Comparison of ENCODE assay signal across 9 mouse cellular contexts in the genomic region with DNA sequence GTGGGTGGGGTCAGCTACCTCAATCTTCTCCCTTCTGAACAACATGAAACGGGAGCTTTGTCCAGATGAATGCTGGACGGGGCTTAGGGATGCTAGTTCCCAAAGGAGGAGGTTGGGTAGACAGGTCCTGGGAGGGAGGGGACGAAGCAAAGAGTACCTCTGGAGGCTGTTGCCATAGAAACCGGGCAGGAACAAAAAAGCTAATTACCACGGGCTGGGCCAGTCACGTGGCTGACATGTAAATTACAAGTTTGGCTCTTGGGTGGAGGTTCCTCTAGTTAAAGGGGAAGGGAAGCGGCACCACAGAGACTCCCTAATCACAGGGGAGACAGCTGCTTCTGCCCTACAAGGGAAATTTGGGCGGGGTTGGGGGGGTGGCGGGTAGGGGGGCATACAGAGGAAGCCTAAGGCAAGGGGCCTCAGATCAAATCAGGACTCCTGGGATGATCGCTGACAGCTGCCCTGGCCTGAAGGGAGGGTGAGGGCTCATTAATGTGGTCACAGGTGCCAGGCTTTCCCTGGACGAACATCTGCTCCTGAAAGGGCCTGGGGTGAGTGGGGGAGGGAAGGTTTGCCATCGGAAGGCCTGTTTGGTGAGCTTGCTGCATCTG. TPM values are rescaled to one million over a fixed set of nuclear protein-coding genes. Genes with fewer than 3 reads are reported as not detected.
DNase-seq lines count a peak whose midpoint lies in the region; ATAC-seq and TF ChIP-seq lines count a peak whose summit lies in the region.
"Had no signal": no experiment of that assay in that cellular context is flagged by ENCODE, and none has a peak within 500 bp of the region (broad histone marks: within the 10 kb centered on the region; RNA-seq: fewer than 3 reads in every experiment).

No protein-coding gene starts in this region.

- H3K4me3 ChIP-seq in forebrain, embryonic 15.5 days, result peak overlapping the region; percentile 95
- no peak overlapping the region for H3K4me3 ChIP-seq in lung, adult 2 months (replicated peaks; ENCODE audit: extremely low read depth, low read depth, low read length)

- no peaks in the 10 kb centered on the region for H3K27me3 ChIP-seq in forebrain, embryonic 15.5 days

- H3K4me1 ChIP-seq in forebrain, embryonic 15.5 days, result peaks cover 41% of the 10 kb centered on the region
- H3K4me1 ChIP-seq in lung, adult 2 months (ENCODE audit: control insufficient read depth, insufficient read depth, low read length), result no peaks in the 10 kb centered on the region

- peak; percentile 13; the same call in 1 of the 2 replicates for ATAC-seq in forebrain, embryonic 15.5 days (replicated peaks)

- TF ChIP-seq CTCF in lung, adult 2 months (IDR thresholded peaks at IDR 0.05; ENCODE audit: insufficient read depth, low read length), result no peak

- H3K27ac ChIP-seq in forebrain, embryonic 15.5 days (replicated peaks), result peak overlapping the region; percentile 95

- no peak for TF ChIP-seq POLR2A in lung, adult 2 months (IDR thresholded peaks at IDR 0.05; ENCODE audit: borderline replicate concordance, extremely low read depth, low read depth, low read length)

- WGBS in forebrain, embryonic 15.5 days, result under 1% methylated on average over 12 of the region's 12 CpGs
- 5% methylated on average over 12 of the region's 12 CpGs for WGBS in lung, adult 2 months

- H3K36me3 ChIP-seq in forebrain, embryonic 15.5 days, result peaks cover 3% of the 10 kb centered on the region; the same call in 1 of the 2 replicates

- peak; percentile 20 to 27 for DNase-seq in adrenal gland, adult (ENCODE audit: inconsistent age in 2 of 2, low spot score in 1 of 2)
- DNase-seq in adrenal gland, adult 2 months, result no peak
- DNase-seq in brain, embryonic 18.5 days (ENCODE audit: low read depth, low spot score), result peak; percentile 80
- DNase-seq in layer of hippocampus, postnatal 36 days, result peak; percentile 72 to 73
- DNase-seq in neural tube, embryonic 10.5 days (ENCODE audit: extremely low spot score, low spot score), result peak; percentile 56
- no peak for DNase-seq in kidney, adult 8-10 months
- no peak for DNase-seq in lung, adult 2 months

- H3K9me3 ChIP-seq in forebrain, embryonic 15.5 days, result no peaks in the 10 kb centered on the region

- peak overlapping the region; percentile 88 for H3K4me2 ChIP-seq in forebrain, embryonic 15.5 days (replicated peaks)

- peak overlapping the region; percentile 99 for H3K9ac ChIP-seq in forebrain, embryonic 15.5 days (replicated peaks)

RNA-seq across cellular contexts. Expression of gene Tubb3, which starts 1.4 kb away (rescaled TPM):
- 1 to 10 TPM; 2.4 to 8.3 TPM for total RNA-seq in adrenal gland, adult 2 months (2021)
- polyA plus RNA-seq in adrenal gland, adult 2 months (2012; rRNA removed), result 3.8 and 21.1 TPM in 2 replicates
- polyA plus RNA-seq in forebrain, embryonic 15.5 days (2015; fragmentation: Nextera tagmentation; extraction: Ambion mirVana), result 1,822 and 1,823 TPM in 2 replicates
- total RNA-seq in layer of hippocampus, postnatal 36 days (2021), result 100 to 1,000 TPM; 290 to 324 TPM
- 1.2 and 1.4 TPM in 2 replicates for polyA plus RNA-seq in lung, adult 2 months (2012; rRNA removed)

RNA-seq across cellular contexts. Expression of gene Mc1r, which starts 5.8 kb away (rescaled TPM):
- not detected for total RNA-seq in adrenal gland, adult 2 months (2021)
- polyA plus RNA-seq in adrenal gland, adult 2 months (2012; rRNA removed), result not detected in 2 replicates
- 0.15 and 0.23 TPM in 2 replicates for polyA plus RNA-seq in forebrain, embryonic 15.5 days (2015; fragmentation: Nextera tagmentation; extraction: Ambion mirVana)
- total RNA-seq in layer of hippocampus, postnatal 36 days (2021), result not detected
- not detected in 2 replicates for polyA plus RNA-seq in lung, adult 2 months (2012; rRNA removed)
- total RNA-seq: hematopoietic stem cell, adult 5-6 weeks had no signal

RNA-seq across cellular contexts. Expression of gene Def8, which starts 10.7 kb away (rescaled TPM):
- total RNA-seq in adrenal gland, adult 2 months (2021), result 10 to 100 TPM; 26.0 to 31.7 TPM
- 24.0 and 24.6 TPM in 2 replicates for polyA plus RNA-seq in adrenal gland, adult 2 months (2012; rRNA removed)
- polyA plus RNA-seq in forebrain, embryonic 15.5 days (2015; fragmentation: Nextera tagmentation; extraction: Ambion mirVana), result 43.3 and 46.3 TPM in 2 replicates
- 10 to 100 TPM; 53.4 to 57.4 TPM for total RNA-seq in layer of hippocampus, postnatal 36 days (2021)
- 23.0 and 30.9 TPM in 2 replicates for polyA plus RNA-seq in lung, adult 2 months (2012; rRNA removed)

RNA-seq across cellular contexts. Expression of gene Tcf25, which starts 39.1 kb away (rescaled TPM):
- 100 to 1,000 TPM; 230 to 235 TPM for total RNA-seq in adrenal gland, adult 2 months (2021)
- 151 and 158 TPM in 2 replicates for polyA plus RNA-seq in adrenal gland, adult 2 months (2012; rRNA removed)
- polyA plus RNA-seq in forebrain, embryonic 15.5 days (2015; fragmentation: Nextera tagmentation; extraction: Ambion mirVana), result 252 and 259 TPM in 2 replicates
- 100 to 1,000 TPM; 510 to 526 TPM for total RNA-seq in layer of hippocampus, postnatal 36 days (2021)
- polyA plus RNA-seq in lung, adult 2 months (2012; rRNA removed), result 150 and 188 TPM in 2 replicates

Comparison
In these comparisons a context has a peak if more than half of its experiments do, and no peak if none do; other contexts are left out.
1. DNase-seq: peak in adrenal gland, adult (2 of 2), brain, embryonic 18.5 days (single experiment), layer of hippocampus, postnatal 36 days (2 of 2) and neural tube, embryonic 10.5 days (single experiment); none in adrenal gland, adult 2 months (single experiment), kidney, adult 8-10 months (0 of 2) and lung, adult 2 months (single experiment).
2. RNA of gene Tubb3, which starts 1.4 kb away (polyA plus RNA-seq): 1,822 to 1,823 TPM in forebrain, embryonic 15.5 days; 3.8 to 21.1 TPM in adrenal gland, adult 2 months and 1.2 to 1.4 TPM in lung, adult 2 months; every median in the first group is over 10 times any median in the second.